Mouse (Mus musculus) kidney, adult 10 weeks (tissue): ENCODE measurements around the gene Gm8369. TPM values are rescaled to one million over a fixed set of nuclear protein-coding genes. Genes with fewer than 3 reads are reported as not detected.

Experiments
- polyA plus RNA-seq: library from polyadenylated mRNA; stranded (reverse); fragments of 350-450 nt; fragmentation: Illumina TruSeq; extraction: RNeasy Lipid Tissue Mini Kit (QIAGEN cat#74804); gene quantifications from one replicate; pipeline ENCODE4 v1.2.3, GENCODE M21; 2014; ENCODE audit warnings: low read depth, low replicate concordance

Gene Gm8369
- polyA plus RNA-seq, result not detected

DNA sequence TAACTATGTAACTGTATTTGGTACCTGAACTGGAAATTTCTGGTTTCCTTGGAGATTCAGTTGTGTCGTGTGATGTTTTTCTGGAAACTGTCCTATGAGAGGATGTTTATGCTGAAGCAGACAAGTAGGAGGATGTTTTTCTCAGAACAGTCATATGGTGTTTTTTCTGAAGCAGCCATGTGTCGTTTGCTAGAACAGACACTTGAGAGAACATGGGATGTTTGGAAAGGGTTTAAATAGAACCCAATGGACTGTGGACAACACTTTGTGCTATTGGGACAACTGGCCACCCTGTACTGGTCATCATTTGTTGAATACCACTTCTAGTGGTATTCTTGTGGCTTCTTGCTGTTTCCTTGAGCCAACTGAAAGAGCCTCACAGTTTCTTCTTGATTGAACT, at the start of gene Gm8369:
Gene Gm8369 (plus strand): TSS at position 193 of the 400 bp plus-strand sequence.

DNA sequence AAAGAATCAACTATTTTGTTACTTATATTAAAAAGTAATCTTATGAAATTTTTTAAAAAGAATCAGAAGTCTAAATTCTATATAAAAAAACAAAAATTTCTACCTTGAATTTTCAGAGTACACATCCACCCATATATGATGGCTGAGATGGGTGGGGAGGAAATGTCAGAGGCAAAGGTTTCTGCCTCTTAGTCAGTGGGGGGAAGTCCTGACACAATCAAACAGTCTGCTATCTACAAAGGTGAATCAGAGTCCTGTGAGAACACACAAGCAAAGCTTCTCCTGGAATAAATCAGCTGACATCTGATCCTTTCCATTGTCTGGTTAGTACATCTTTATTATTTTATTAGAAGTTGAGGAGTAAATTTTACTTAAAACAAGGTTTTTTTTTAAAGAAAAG, 42.4 kb upstream of the Gm8369 start, which contains the start of gene Ms4a4b:
Gene Ms4a4b (plus strand): TSS at position 216 of the 400 bp plus-strand sequence.

DNA sequence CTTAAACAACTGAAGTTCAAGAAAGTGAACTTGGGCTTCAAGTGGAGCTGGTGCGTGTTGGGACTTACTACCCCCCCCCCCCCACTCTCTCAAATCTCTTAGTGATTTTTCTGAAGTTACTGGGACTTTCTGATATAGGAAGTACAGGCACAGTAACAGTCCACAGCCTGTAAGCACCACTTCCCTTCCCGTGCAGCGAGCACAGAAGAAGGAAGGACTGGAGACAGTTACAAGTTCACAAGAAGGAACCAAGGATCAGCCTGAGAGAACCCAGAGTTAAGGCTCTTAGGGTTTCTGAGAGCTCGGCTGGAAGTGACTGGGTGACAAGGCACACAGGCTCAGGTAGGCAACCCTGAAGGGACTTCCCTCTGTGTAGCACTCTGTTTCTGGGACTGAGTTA, 16.5 kb upstream of the Gm8369 start, which contains the start of gene Ms4a6c:
Gene Ms4a6c (plus strand): TSS at position 152 of the 400 bp plus-strand sequence.

DNA sequence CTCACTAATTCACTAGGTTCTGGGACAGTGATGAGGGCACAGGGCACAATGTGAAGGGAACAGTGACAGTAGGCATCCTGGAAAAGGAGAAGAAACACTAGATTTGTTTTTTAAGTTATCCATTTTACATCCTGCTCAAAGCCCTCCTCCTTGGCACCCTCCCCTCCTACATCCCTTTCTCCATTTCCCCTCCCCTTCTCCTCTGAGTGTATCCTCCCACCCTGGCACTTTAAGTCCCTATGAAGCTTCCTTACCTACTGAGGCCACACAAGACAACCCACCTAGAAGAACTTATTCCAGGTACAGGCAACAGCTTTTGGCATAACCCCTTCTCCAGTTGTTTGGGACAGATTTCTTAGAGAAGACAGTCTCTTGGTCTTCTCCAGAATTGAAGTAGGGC, 30.5 kb downstream of the Gm8369 start, which contains the start of gene Ms4a6b:
Gene Ms4a6b (plus strand): TSS at position 267 of the 400 bp plus-strand sequence.

DNA sequence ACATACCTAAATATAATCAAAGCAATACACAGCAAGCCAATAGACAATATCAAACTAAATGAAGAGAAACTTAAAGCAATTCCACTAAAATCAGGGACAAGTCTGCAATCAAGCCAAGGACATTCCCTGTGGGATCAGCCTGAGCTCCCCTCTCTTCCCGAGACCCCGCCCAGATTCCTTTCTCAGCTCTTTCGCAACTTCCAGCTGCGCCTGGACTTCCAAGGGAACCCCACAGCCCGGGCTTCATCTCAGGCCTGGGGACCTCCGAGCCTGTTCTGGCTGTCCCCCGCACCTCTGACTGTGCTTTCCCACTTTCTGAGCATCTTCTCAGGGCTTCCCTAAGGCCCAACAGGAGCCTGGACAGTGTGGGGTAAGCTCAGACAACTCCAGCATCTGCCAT, 50.9 kb downstream of the Gm8369 start, which contains the start of gene Ms4a4d:
Gene Ms4a4d (plus strand): TSS at position 209 of the 400 bp plus-strand sequence.

Other genes with a start within 250 kb of the Gm8369 start
- gene Ms4a1, start 219.7 kb upstream of the Gm8369 start, polyA plus RNA-seq, result 0.53 TPM
- gene Ms4a5, start 202.1 kb upstream of the Gm8369 start, polyA plus RNA-seq, result not detected
- 0.53 TPM for gene Ms4a14, start 171.5 kb upstream of the Gm8369 start, polyA plus RNA-seq
- gene Ms4a7, start 149.8 kb upstream of the Gm8369 start, polyA plus RNA-seq, result 3.0 TPM
- 0.61 TPM for gene Ms4a4a, start 110.4 kb upstream of the Gm8369 start, polyA plus RNA-seq
- gene Ms4a4c, start 81.2 kb upstream of the Gm8369 start, polyA plus RNA-seq, result 1.3 TPM
- gene Ms4a4b, start 42.4 kb upstream of the Gm8369 start, polyA plus RNA-seq, result 1.1 TPM
- 4.2 TPM for gene Ms4a6c, start 16.6 kb upstream of the Gm8369 start, polyA plus RNA-seq
- gene Ms4a6b, start 30.6 kb downstream of the Gm8369 start, polyA plus RNA-seq, result 2.7 TPM
- 2.9 TPM for gene Ms4a4d, start 50.9 kb downstream of the Gm8369 start, polyA plus RNA-seq
- gene Ms4a6d, start 118.9 kb downstream of the Gm8369 start, polyA plus RNA-seq, result 0.97 TPM
- 5.0 TPM for gene Ms4a2, start 137.8 kb downstream of the Gm8369 start, polyA plus RNA-seq
- not detected for gene Ms4a3, start 154.9 kb downstream of the Gm8369 start, polyA plus RNA-seq
- not detected for gene Oosp2, start 174.6 kb downstream of the Gm8369 start, polyA plus RNA-seq
- not detected for gene Oosp1, start 205.2 kb downstream of the Gm8369 start, polyA plus RNA-seq
- not detected for gene Oosp3, start 211.1 kb downstream of the Gm8369 start, polyA plus RNA-seq